Comparison of ENCODE assay signal across 24 mouse cellular contexts in the genomic region with DNA sequence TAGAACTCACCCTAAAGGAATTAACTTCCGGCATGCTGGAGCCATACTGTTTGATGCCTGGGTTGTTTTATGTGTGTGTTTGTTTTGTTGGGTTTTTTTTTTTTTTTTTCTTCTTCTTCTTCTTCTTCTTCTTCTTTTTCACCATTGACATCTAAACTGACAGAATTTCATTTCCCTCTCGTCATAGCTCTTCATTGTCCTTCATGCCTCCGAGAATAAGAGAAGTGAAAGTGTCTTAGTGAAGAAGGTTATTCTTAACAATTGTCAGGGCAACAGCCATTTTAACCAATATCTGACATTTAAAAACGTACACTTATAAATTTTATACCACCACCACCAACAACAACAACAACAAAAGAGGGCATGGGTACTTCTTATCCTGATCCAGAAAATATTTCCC.
DNase-seq lines count a peak whose midpoint lies in the region; ATAC-seq lines count a peak whose summit lies in the region.
"Had no signal": no experiment of that assay in that cellular context is flagged by ENCODE, and none has a peak within 500 bp of the region (broad histone marks: within the 10 kb centered on the region; RNA-seq: fewer than 3 reads in every experiment).

No protein-coding gene starts in this region.

- no peak overlapping the region for H3K9ac ChIP-seq in forebrain, embryonic 12.5 days
- H3K9ac ChIP-seq in kidney, embryonic 16.5 days (replicated peaks; ENCODE audit: low read length), result no peak overlapping the region
- H3K9ac ChIP-seq: limb, embryonic 15.5 days; liver, embryonic 13.5 days; midbrain, embryonic 12.5 days; neural tube, embryonic 15.5 days had no signal

- DNase-seq in forebrain, embryonic 10.5 days (ENCODE audit: extremely low spot score, low spot score), result no peak
- DNase-seq in kidney, adult 18-20 months, result no peak
- DNase-seq in lung, postnatal 14 days, result no peak
- no peak for DNase-seq in heart, adult 9 months (ENCODE audit: low spot score in 2 of 2)
- DNase-seq: adrenal gland, postnatal 10 days; cerebellum, adult 11 months; cerebellum, adult 9-10 months; heart, postnatal 14 days; layer of hippocampus, postnatal 36 days; liver, embryonic 13.5 days; lung, adult 18-20 months; right cerebral cortex, postnatal 25 days; thymus, adult 2 months; thymus, postnatal 36 days had no signal

- no peak overlapping the region for H3K4me3 ChIP-seq in forebrain, embryonic 10.5 days
- no peak overlapping the region for H3K4me3 ChIP-seq in forebrain, embryonic 12.5 days (replicated peaks)
- H3K4me3 ChIP-seq in kidney, embryonic 16.5 days (ENCODE audit: low read length), result no peak overlapping the region
- H3K4me3 ChIP-seq: limb, embryonic 10.5 days; limb, embryonic 15.5 days; liver, embryonic 13.5 days; midbrain, embryonic 12.5 days; neural tube, embryonic 15.5 days had no signal

- 86% methylated on average over 4 of the region's 4 CpGs for WGBS in forebrain, embryonic 10.5 days
- WGBS in forebrain, embryonic 12.5 days, result 76% methylated on average over 4 of the region's 4 CpGs
- 64% methylated on average over 4 of the region's 4 CpGs for WGBS in kidney, embryonic 16.5 days

- H3K27me3 ChIP-seq in forebrain, embryonic 10.5 days (ENCODE audit: poor library complexity, severe bottlenecking), result peaks cover 70% of the 10 kb centered on the region
- H3K27me3 ChIP-seq in forebrain, embryonic 12.5 days, result 0 out of 2 replicates have a peak, but pooled peaks cover 15% of the 10 kb centered on the region
- no peaks in the 10 kb centered on the region for H3K27me3 ChIP-seq in kidney, embryonic 16.5 days (ENCODE audit: insufficient read depth, low read length)
- H3K27me3 ChIP-seq: limb, embryonic 15.5 days; liver, embryonic 13.5 days; neural tube, embryonic 15.5 days had no signal

- H3K27ac ChIP-seq in forebrain, embryonic 10.5 days, result peak overlapping the region; percentile 26; the same call in 1 of the 2 replicates
- H3K27ac ChIP-seq in forebrain, embryonic 12.5 days, result no peak overlapping the region
- H3K27ac ChIP-seq in kidney, embryonic 16.5 days (ENCODE audit: low read length), result 0 out of 2 replicates have a peak overlapping the region, but pooled peaks have one; percentile 28
- H3K27ac ChIP-seq: limb, embryonic 15.5 days; liver, embryonic 13.5 days; midbrain, embryonic 12.5 days; neural tube, embryonic 15.5 days had no signal

- H3K36me3 ChIP-seq in forebrain, embryonic 10.5 days (replicated peaks), result no peaks in the 10 kb centered on the region
- H3K36me3 ChIP-seq in forebrain, embryonic 12.5 days (replicated peaks), result no peaks in the 10 kb centered on the region
- H3K36me3 ChIP-seq in kidney, embryonic 16.5 days (ENCODE audit: insufficient read depth, low read length), result no peaks in the 10 kb centered on the region
- H3K36me3 ChIP-seq: limb, embryonic 15.5 days; liver, embryonic 13.5 days; midbrain, embryonic 12.5 days; neural tube, embryonic 15.5 days had no signal

- peaks cover 24% of the 10 kb centered on the region for H3K4me1 ChIP-seq in forebrain, embryonic 10.5 days
- peaks cover 11% of the 10 kb centered on the region; the same call in 1 of the 2 replicates for H3K4me1 ChIP-seq in forebrain, embryonic 12.5 days
- H3K4me1 ChIP-seq in kidney, embryonic 16.5 days (ENCODE audit: insufficient read depth, low read length), result peaks cover 18% of the 10 kb centered on the region
- H3K4me1 ChIP-seq: liver, embryonic 13.5 days had no signal

- H3K4me2 ChIP-seq in forebrain, embryonic 12.5 days, result no peak overlapping the region
- no peak overlapping the region for H3K4me2 ChIP-seq in kidney, embryonic 16.5 days (replicated peaks; ENCODE audit: low read depth, low read length)
- H3K4me2 ChIP-seq: limb, embryonic 15.5 days; liver, embryonic 13.5 days had no signal

- no peaks in the 10 kb centered on the region for H3K9me3 ChIP-seq in forebrain, embryonic 10.5 days
- no peaks in the 10 kb centered on the region for H3K9me3 ChIP-seq in forebrain, embryonic 12.5 days
- H3K9me3 ChIP-seq in kidney, embryonic 16.5 days (ENCODE audit: low read length), result no peaks in the 10 kb centered on the region
- H3K9me3 ChIP-seq: G1E; limb, embryonic 10.5 days; limb, embryonic 15.5 days; liver, embryonic 13.5 days; midbrain, embryonic 12.5 days; neural tube, embryonic 15.5 days had no signal

- ATAC-seq in forebrain, embryonic 12.5 days (ENCODE audit: low FRiP score), result no peak
- no peak for ATAC-seq in kidney, embryonic 16.5 days (ENCODE audit: low FRiP score, low TSS enrichment)
- ATAC-seq in common myeloid progenitor, adult 5-6 weeks (replicated peaks; ENCODE audit: low read depth, poor library complexity, severe bottlenecking), result peak; percentile 84
- ATAC-seq in megakaryocyte, adult 5-6 weeks (ENCODE audit: poor library complexity, severe bottlenecking), result peak; percentile 92
- ATAC-seq: intestine, postnatal 0 days had no signal

Comparison
In these comparisons a context has a peak if more than half of its experiments do, and no peak if none do; other contexts are left out.
1. ATAC-seq: peak in common myeloid progenitor, adult 5-6 weeks (single experiment) and megakaryocyte, adult 5-6 weeks (single experiment); none in forebrain, embryonic 12.5 days (single experiment) and kidney, embryonic 16.5 days (single experiment).